Mouse (Mus musculus) liver, embryonic 14.5 days (tissue): ENCODE data around the gene Pde6c. TPM values are rescaled to one million over a fixed set of nuclear protein-coding genes. Genes with fewer than 3 reads are reported as not detected.

Experiments used
- ATAC-seq: fragments of 200-750 bp; cut with Nextera tagmentation; 2 replicates; pipeline ENCODE4 v1.8.0; 2017; ENCODE audit warnings: moderate number of reproducible peaks, mild to moderate bottlenecking, moderate library complexity; ENCODE audit not compliant: insufficient read depth
- DNase-seq, 3 experiments: peaks; one replicate each; pipeline ENCODE4 v3.0.0-alpha.2; 2012 to 2013; ENCODE audit warnings: low read depth in 3 of 3, low spot score in 3 of 3
- H3K27ac ChIP-seq: fragments of 300-500 bp; sonication (generic); 2 replicates; pipeline ENCODE4 v1.5.1; 2014; ENCODE audit warnings: moderate library complexity, mild to moderate bottlenecking, control low read depth, inconsistent platforms
- H3K27me3 ChIP-seq: fragments of 300-500 bp; sonication (generic); 2 replicates; pipeline ENCODE4 v1.6.1; 2014; ENCODE audit warnings: mild to moderate bottlenecking, low read length, moderate library complexity; ENCODE audit not compliant: control insufficient read depth, insufficient read depth
- H3K36me3 ChIP-seq: fragments of 300-500 bp; sonication (generic); replicated peaks from 2 replicates; pipeline ENCODE4 v1.6.1; 2014; ENCODE audit warnings: low read depth; ENCODE audit not compliant: control insufficient read depth, insufficient read depth
- H3K4me1 ChIP-seq, 2 experiments: fragments of 200-500 bp in 1 of 2; fragments of 300-500 bp in 1 of 2; sonication (generic) in 1 of 2; replicated peaks; 2 replicates each; pipeline ENCODE4 v1.6.1; 2012 to 2014; ENCODE audit warnings: antibody characterized with exemption in 1 of 2, inconsistent platforms in 1 of 2, low read length in 1 of 2; ENCODE audit not compliant: control insufficient read depth in 2 of 2, insufficient read depth in 2 of 2
- H3K4me2 ChIP-seq: fragments of 300-500 bp; sonication (generic); 2 replicates; pipeline ENCODE4 v1.6.1; 2014; ENCODE audit warnings: low read depth, mild to moderate bottlenecking, control low read depth, moderate library complexity
- H3K4me3 ChIP-seq, 2 experiments: fragments of 200-500 bp in 1 of 2; fragments of 300-500 bp in 1 of 2; sonication (generic) in 1 of 2; 2 replicates each; pipeline ENCODE4 v1.5.1; 2012 to 2014; ENCODE audit warnings: low read depth in 2 of 2, low read length in 2 of 2, mild to moderate bottlenecking in 2 of 2, control low read depth in 1 of 2, inconsistent platforms in 1 of 2, moderate library complexity in 1 of 2; ENCODE audit not compliant: insufficient read depth in 1 of 2
- H3K9ac ChIP-seq: fragments of 300-500 bp; sonication (generic); replicated peaks from 2 replicates; pipeline ENCODE4 v1.6.1; 2014; ENCODE audit warnings: mild to moderate bottlenecking, control low read depth, moderate library complexity
- H3K9me3 ChIP-seq: fragments of 300-500 bp; sonication (generic); 2 replicates; pipeline ENCODE4 v1.6.1; 2016; ENCODE audit warnings: low read length, mixed read lengths; ENCODE audit not compliant: control insufficient read depth
- CTCF ChIP-seq: IDR thresholded peaks from 2 replicates; pipeline ENCODE4 v1.5.1; 2016; ENCODE audit warnings: antibody characterized with exemption, low read depth, control low read depth
- EP300 ChIP-seq: IDR thresholded peaks from 2 replicates; pipeline ENCODE4 v1.6.1; 2016; ENCODE audit warnings: antibody characterized with exemption, low read depth
- WGBS: fragments of 180-500 bp; shearing (Covaris S2); extraction: QIAGEN DNeasy Blood & Tissue Kit; methylation state at CpG from one replicate; pipeline ENCODE4 v1.1.7; 2014; ENCODE audit not compliant: insufficient replicate concordance; 5-methylcytosine and 5-hydroxymethylcytosine counted together
- polyA plus RNA-seq, 2 experiments: library from polyadenylated mRNA; depleted of rRNA in 1 of 2; stranded (reverse) in 1 of 2; unstranded in 1 of 2; fragments of >200 nt; fragmentation: Nextera tagmentation in 1 of 2; extraction: Ambion mirVana in 1 of 2; gene quantifications; 2 replicates each; pipeline versions ENCODE4 v1.2.1 to v1.2.3; 2012 to 2014

The Pde6c gene
- polyA plus RNA-seq, 2 experiments = 4.1 to 4.2 TPM

DNA sequence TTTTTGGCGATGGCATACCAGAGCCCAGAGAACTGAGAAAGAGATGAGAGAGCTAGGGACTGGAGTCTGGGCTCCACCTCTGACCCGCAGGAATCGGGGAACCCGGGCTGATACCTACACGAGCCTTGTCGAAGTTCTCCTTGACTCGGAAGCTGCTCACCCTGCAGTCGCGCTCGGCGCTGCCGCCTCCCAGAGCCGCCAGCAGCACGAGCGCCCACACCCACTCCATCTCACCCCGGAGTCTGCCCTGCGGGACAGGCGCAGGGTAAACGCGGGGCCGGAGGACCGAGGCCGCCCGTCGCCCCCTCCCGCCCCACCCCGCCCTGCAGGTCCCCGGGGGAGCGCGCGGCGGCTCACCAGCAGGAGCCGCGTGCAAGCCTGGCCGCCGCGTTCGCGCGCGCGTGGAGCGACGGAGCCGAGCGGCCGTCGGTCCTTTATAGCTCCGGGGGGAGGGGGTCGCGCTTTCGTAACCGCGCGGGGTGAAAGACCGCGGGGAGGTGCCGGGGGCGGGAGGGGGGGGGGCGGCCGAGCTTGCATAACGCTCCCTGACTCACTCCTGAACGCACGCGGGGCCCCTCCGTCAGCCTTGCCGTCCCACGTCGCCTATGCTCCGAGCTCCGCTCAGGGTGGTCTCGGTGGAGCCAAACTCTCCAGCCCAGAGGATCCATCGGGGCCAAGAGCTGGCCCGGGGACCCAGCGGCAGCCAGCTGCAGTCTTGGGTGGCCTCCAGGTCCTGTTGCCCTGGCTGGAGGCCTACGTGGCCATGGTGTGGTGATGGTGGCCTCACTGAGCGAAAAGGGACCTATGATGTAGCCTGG lies 8.0 kb upstream of the Pde6c start:
- H3K9ac ChIP-seq = peak overlapping the region; percentile 45
- H3K4me1 ChIP-seq = 0 out of 4 replicates have a peak, but pooled peaks cover 0 to 2% of the 10 kb centered on the region in 2 experiments
- peak overlapping the region; percentile 59 for H3K27ac ChIP-seq
- H3K4me2 ChIP-seq = peak overlapping the region; percentile 48
- H3K4me3 ChIP-seq = peak overlapping the region; percentile 43 to 67
- H3K36me3 ChIP-seq = no peaks in the 10 kb centered on the region
- TF ChIP-seq CTCF (no peak), EP300 (no peak)
- peaks cover 18% of the 10 kb centered on the region for H3K27me3 ChIP-seq
- WGBS = 1% methylated on average over 63 of the region's 77 CpGs
- H3K9me3 ChIP-seq = no peaks in the 10 kb centered on the region
- DNase-seq (peak in 1 of 3 experiments; percentile 6), ATAC-seq (peak; percentile 67)

DNA sequence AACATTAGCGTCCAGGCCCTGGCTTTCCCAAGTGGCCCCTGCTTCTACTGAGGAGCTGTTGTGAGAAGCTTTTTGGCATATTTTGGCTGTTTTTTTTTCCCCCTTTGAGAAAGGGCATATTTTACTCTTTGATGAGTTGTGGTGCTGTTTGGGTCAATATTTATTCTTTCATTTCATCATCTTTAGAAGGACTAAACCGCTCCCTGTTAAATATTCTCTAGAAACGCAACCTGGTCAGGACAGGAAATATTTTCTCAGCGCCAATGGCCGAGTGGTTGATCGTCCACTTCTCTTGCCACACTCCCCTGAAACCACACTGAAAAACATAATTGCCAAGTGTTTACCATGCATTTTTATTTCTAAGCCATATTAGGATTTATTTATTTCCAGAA lies 7.4 kb upstream of the Pde6c start, which contains the start of gene Rbp4:
Rbp4 (minus strand) TSS at position 63 of the 392 bp plus-strand sequence.
- peaks cover 18% of the 10 kb centered on the region for H3K27me3 ChIP-seq
- peak within 1 kb of the TSS; percentile 43 to 67 for H3K4me3 ChIP-seq
- peak within 1 kb of the TSS; percentile 45 for H3K9ac ChIP-seq
- TF ChIP-seq EP300 = no peak
- TF ChIP-seq CTCF = no peak
- peak within 1 kb of the TSS; percentile 48 for H3K4me2 ChIP-seq
- H3K27ac ChIP-seq = peak within 1 kb of the TSS; percentile 59
- DNase-seq (peak in 1 of 3 experiments; percentile 7), ATAC-seq (peak; percentile 27; the same call in 1 of the 2 replicates)
- WGBS = 36% methylated on average over 6 of the region's 6 CpGs
- no peaks in the 10 kb centered on the region for H3K36me3 ChIP-seq
- 0 out of 4 replicates have a peak, but pooled peaks cover 0 to 2% of the 10 kb centered on the region in 2 experiments for H3K4me1 ChIP-seq
- H3K9me3 ChIP-seq = no peaks in the 10 kb centered on the region

DNA sequence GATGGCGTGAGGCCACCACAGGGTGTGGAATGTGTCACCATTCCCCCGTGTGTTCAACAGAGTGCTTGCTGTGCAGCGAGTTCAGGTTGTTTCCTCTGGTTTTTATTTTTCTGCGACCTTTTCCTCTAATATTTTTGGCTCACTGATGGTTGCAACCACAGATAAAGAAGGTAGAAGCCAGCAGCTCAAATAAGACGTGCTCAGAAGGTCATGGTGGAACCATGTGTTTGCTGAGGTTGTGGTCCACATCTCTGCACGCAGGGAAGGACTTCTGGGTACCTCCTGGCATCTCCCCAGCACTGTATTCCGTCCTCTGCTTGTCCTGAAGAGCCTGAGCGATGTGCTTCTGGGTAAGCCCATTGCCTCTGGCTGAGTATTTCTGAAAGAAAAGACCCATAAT lies 5.9 kb upstream of the Pde6c start:
- WGBS = 37% methylated on average over 8 of the region's 8 CpGs

DNA sequence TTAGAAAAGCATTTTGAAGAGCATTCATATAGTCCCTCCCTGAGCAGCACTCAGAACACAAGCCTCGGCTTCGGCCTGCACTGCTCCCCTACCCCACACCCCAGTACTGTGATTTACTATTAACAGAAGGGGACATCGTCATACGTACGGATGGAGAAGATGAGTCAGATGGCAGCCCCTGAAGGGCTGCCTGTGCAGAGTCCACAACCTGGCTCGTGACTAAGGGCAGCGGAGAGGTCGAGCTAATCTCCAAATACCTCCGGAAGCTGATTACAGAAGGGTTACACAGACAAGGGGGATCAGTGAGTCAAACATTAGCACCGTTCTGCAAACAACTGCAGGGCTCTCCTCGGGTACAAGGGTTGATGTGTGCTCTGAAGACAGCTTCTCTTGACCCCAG lies 1.4 kb downstream of the Pde6c start:
- H3K27ac ChIP-seq = no peak overlapping the region
- H3K36me3 ChIP-seq = no peaks in the 10 kb centered on the region
- no peak overlapping the region for H3K4me3 ChIP-seq
- ATAC-seq = peak; percentile 74
- no peak overlapping the region for H3K4me2 ChIP-seq
- H3K9me3 ChIP-seq = no peaks in the 10 kb centered on the region
- no peak for TF ChIP-seq CTCF
- no peak for TF ChIP-seq EP300
- peak; percentile 24 to 37 (median 32) for DNase-seq
- H3K4me1 ChIP-seq = peaks cover 0 to 13% of the 10 kb centered on the region in 2 experiments; a peak in 2 of 4 replicates
- H3K9ac ChIP-seq = no peak overlapping the region
- H3K27me3 ChIP-seq = no peaks in the 10 kb centered on the region
- 54% methylated on average over 11 of the region's 11 CpGs for WGBS

More for the DNA sequence above, 5.9 kb upstream of the Pde6c start:
- ATAC-seq = no peak
- Histone ChIP-seq H3K27me3 (peaks cover 18% of the 10 kb centered on the region), H3K27ac (no peak overlapping the region), H3K9ac (no peak overlapping the region), H3K4me3 (no peak overlapping the region), H3K9me3 (no peaks in the 10 kb centered on the region), H3K36me3 (no peaks in the 10 kb centered on the region), H3K4me2 (no peak overlapping the region), H3K4me1 (peaks cover 0 to 2% of the 10 kb centered on the region in 2 experiments; a peak in 1 of 4 replicates)
- TF ChIP-seq CTCF (no peak), EP300 (no peak)
- no peak for DNase-seq

DNA sequence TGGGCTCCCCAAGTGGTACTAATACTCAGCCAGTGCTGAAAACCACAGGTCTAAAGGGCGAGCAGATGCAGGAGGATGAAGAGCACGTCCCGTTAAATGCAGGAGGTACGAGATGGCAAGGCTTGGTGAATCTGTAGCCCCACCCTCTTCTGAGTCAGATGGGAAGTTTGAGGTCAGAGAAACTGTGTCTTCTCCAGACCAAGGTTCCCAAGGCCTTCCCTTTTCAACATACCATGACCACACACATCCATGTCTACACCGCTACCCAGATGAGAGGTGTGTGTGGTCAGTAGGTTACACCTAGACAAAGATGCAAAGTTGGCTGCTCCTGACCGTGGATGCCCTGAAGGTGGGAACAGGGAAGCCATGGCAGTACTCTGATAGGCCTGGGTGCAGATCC lies 2.2 kb downstream of the Pde6c start:
- no peak overlapping the region; the same call in 1 of the 2 replicates for H3K27ac ChIP-seq
- 61% methylated on average over 6 of the region's 6 CpGs for WGBS
- TF ChIP-seq CTCF (no peak), EP300 (no peak)
- DNase-seq (no peak), ATAC-seq (no peak)
- H3K4me1 ChIP-seq = peaks cover 0 to 13% of the 10 kb centered on the region in 2 experiments; a peak in 2 of 4 replicates
- no peak overlapping the region for H3K9ac ChIP-seq
- no peak overlapping the region; the same call in 1 of the 2 replicates for H3K4me2 ChIP-seq
- H3K4me3 ChIP-seq = no peak overlapping the region
- no peaks in the 10 kb centered on the region for H3K9me3 ChIP-seq
- H3K27me3 ChIP-seq = no peaks in the 10 kb centered on the region
- H3K36me3 ChIP-seq = no peaks in the 10 kb centered on the region
